In the genomic region with DNA sequence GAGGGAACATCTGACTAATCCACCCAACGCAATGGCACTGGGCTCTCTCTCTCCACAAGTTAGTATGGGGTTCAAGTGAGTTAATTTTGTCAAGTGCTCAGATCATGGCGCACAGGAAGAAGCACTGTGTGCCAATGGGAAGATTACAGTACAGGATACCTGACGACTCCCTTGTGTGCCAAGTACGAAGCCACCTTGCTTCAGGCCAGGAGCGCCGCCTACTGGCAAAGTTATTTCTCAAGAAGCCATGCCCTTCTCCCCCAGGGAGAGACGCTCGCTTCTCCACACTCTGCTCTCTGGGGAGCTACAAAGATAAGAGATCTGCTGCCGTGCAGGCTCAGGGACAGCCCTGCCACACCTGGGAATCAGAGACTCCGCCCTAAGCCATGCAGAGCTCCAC, we compare ENCODE assay signal across 8 mouse cellular contexts. TPM values are rescaled to one million over a fixed set of nuclear protein-coding genes. Genes with fewer than 3 reads are reported as not detected.
DNase-seq lines count a peak whose midpoint lies in the region; ATAC-seq and TF ChIP-seq lines count a peak whose summit lies in the region.

No protein-coding gene starts in this region.

- ATAC-seq in kidney, postnatal 0 days (replicated peaks; ENCODE audit: low FRiP score, low read depth): no peak

- H3K4me3 ChIP-seq in kidney, postnatal 0 days (replicated peaks; ENCODE audit: low read depth, low read length): no peak overlapping the region

- peaks cover 38% of the 10 kb centered on the region for H3K27me3 ChIP-seq in kidney, postnatal 0 days (ENCODE audit: insufficient read depth, low read length)

- peak; percentile 58 for TF ChIP-seq CTCF in kidney, postnatal 0 days (IDR thresholded peaks at IDR 0.05; ENCODE audit: low read depth)

- no peaks in the 10 kb centered on the region for H3K9me3 ChIP-seq in kidney, postnatal 0 days (replicated peaks; ENCODE audit: low read length)

- H3K4me1 ChIP-seq in kidney, postnatal 0 days (replicated peaks; ENCODE audit: insufficient read depth, low read length): peaks cover 20% of the 10 kb centered on the region; the same call in 1 of the 2 replicates

- peak; percentile 55 for DNase-seq in embryo, embryonic 10 days (ENCODE audit: low spot score)
- no peak for DNase-seq in embryo, embryonic 9.5 days (ENCODE audit: extremely low spot score)
- DNase-seq in right cerebral cortex, postnatal 14 days: peak; percentile 54
- DNase-seq in right cerebral cortex, postnatal 25 days: no peak
- peak; percentile 56 to 74 for DNase-seq in cerebellum, postnatal 14 days
- peak; percentile 29 for DNase-seq in kidney, postnatal 0 days (ENCODE audit: low spot score)
- DNase-seq in spleen, adult 12 weeks (ENCODE audit: low spot score): peak; percentile 11
- DNase-seq in Muller cell, postnatal 12 days (ENCODE audit: inconsistent ontology term): no peak

- no peaks in the 10 kb centered on the region for H3K36me3 ChIP-seq in kidney, postnatal 0 days (ENCODE audit: insufficient read depth, low read length)

- no peak overlapping the region for H3K4me2 ChIP-seq in kidney, postnatal 0 days (ENCODE audit: low read length)

- H3K9ac ChIP-seq in kidney, postnatal 0 days (ENCODE audit: low read depth, low read length): no peak overlapping the region

- WGBS in kidney, postnatal 0 days: 11% methylated on average over 10 of the region's 10 CpGs

- H3K27ac ChIP-seq in kidney, postnatal 0 days: no peak overlapping the region

RNA-seq across cellular contexts. Expression of a gene that starts 19.5 kb away (rescaled TPM):
- polyA plus RNA-seq in kidney, postnatal 0 days (2015; fragmentation: Nextera tagmentation; extraction: Ambion mirVana): 1.6 and 1.9 TPM in 2 replicates

RNA-seq across cellular contexts. Expression of a gene that starts 29.1 kb away (rescaled TPM):
- 0.34 TPM in 2 replicates for polyA plus RNA-seq in kidney, postnatal 0 days (2015; fragmentation: Nextera tagmentation; extraction: Ambion mirVana)

RNA-seq across cellular contexts. Expression of a gene that starts 29.7 kb away (rescaled TPM):
- polyA plus RNA-seq in kidney, postnatal 0 days (2015; fragmentation: Nextera tagmentation; extraction: Ambion mirVana): 0.10 and 0.11 TPM in 2 replicates

RNA-seq across cellular contexts. Expression of a gene that starts 38.7 kb away (rescaled TPM):
- polyA plus RNA-seq in kidney, postnatal 0 days (2015; fragmentation: Nextera tagmentation; extraction: Ambion mirVana): 31.8 and 32.7 TPM in 2 replicates

Comparison
In these comparisons a context has a peak if more than half of its experiments do, and no peak if none do; other contexts are left out.
1. DNase-seq: peak in embryo, embryonic 10 days (single experiment), right cerebral cortex, postnatal 14 days (single experiment), cerebellum, postnatal 14 days (2 of 2), kidney, postnatal 0 days (single experiment) and spleen, adult 12 weeks (single experiment); none in embryo, embryonic 9.5 days (single experiment), right cerebral cortex, postnatal 25 days (single experiment) and Muller cell, postnatal 12 days (single experiment).